Mouse (Mus musculus) bone marrow macrophage, adult 2 months (primary cell): Measurements from ENCODE around the gene Cd83. TPM values are rescaled to one million over a fixed set of nuclear protein-coding genes. Genes with fewer than 3 reads are reported as not detected.

Source experiments
- H3K27ac ChIP-seq: 2 replicates; pipeline ENCODE4 v1.5.1; 2012; ENCODE audit warnings: low read depth, low read length; ENCODE audit not compliant: insufficient read depth
- H3K4me1 ChIP-seq: 2 replicates; pipeline ENCODE4 v1.6.1; 2012; ENCODE audit warnings: low read length; ENCODE audit not compliant: control insufficient read depth, insufficient read depth
- H3K4me3 ChIP-seq: 2 replicates; pipeline ENCODE4 v1.5.1; 2012; ENCODE audit warnings: mild to moderate bottlenecking, low read length, moderate library complexity; ENCODE audit not compliant: insufficient read depth
- CTCF ChIP-seq: IDR thresholded peaks from 2 replicates; pipeline ENCODE4 v1.5.1; 2012; ENCODE audit warnings: low read depth, mild to moderate bottlenecking, low read length, moderate library complexity
- POLR2A ChIP-seq: IDR thresholded peaks from 2 replicates; pipeline ENCODE4 v1.6.1; 2012; ENCODE audit warnings: mild to moderate bottlenecking, low read depth, low read length, borderline replicate concordance
- polyA plus RNA-seq: library from polyadenylated mRNA; stranded (reverse); fragments of >200 nt; gene quantifications from 2 replicates; pipeline ENCODE4 v1.2.4, GENCODE M21; 2012; ENCODE audit not compliant: missing spikeins, insufficient read depth, insufficient read length

The Cd83 gene
- polyA plus RNA-seq, 1 experiment: 44.5 TPM

DNA sequence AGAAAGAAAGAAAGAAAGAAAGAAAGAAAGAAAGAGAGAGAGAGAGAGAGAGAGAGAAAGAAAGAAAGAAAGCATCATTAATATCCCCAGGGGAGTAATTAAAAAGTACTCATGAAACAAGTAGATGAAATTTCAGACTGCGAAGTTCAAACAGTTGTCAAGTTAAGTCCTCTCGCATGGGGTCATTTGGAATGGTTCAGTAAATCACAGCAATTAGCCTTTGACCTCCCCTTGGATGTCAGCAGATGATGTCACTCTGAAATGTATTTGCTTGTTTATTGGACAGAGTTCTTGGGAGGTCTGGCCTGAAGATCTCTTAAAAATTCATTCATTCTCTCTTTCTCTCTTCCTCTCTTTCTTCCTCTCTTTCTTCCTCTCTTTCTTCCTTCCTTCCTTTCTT, 2.7 kb downstream of the Cd83 start:
- TF ChIP-seq CTCF: no peak
- no peak for TF ChIP-seq POLR2A
- no peak overlapping the region for H3K27ac ChIP-seq
- no peak overlapping the region for H3K4me3 ChIP-seq
- H3K4me1 ChIP-seq: peaks cover 45% of the 10 kb centered on the region

DNA sequence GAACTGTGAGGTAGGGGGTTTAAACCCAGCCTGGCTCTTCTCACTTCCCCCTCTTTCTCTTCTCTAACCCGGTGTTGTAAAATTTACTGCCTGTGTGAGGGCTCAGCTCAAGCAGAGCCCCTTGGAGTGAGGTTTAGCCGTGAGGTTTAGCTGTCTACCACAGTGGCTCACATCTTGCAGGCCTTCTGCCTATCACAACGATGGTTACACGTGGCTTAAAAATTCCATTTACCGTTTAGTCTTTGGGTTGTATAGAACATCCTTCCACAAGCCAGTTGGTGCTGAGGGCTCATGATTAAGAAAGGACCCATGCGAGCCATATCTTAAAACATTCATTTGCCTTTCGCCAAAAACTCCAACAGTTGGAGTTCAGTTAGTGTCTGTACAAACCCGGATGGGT, 3.5 kb downstream of the Cd83 start:
- TF ChIP-seq CTCF: no peak
- no peak for TF ChIP-seq POLR2A
- peaks cover 45% of the 10 kb centered on the region for H3K4me1 ChIP-seq
- no peak overlapping the region for H3K4me3 ChIP-seq
- peak overlapping the region; percentile 77 for H3K27ac ChIP-seq

DNA sequence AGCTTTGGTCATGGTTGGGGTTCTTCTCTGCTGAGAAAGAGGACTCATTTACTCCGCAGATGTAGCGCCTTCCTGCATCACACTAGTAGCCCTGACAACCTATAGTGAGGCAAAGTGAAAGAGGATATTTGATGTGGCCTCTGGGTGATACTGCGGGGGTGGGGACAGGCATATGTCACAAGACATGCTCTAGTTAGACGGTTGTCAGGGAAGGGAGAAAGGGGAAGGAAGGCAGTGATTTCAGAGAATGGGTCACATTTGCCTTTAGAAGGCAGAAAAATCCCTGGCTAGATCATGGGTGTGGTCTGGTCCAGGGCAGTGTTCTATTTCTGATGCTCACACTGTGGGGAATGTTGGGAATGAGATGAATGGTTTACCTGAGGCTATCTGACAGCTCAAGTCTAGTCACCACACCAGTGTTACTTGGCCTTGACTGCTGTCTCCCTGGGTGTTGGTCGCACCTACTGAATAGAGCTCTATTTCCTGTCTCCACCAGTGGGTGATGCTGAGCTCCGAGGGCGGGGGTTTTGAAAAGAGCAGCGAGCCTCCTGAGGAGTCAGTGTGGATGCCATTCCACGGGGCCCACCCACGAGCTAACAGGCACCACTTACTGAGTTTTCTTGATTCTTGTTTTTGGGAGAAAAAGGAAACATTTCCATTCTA, 4.5 kb downstream of the Cd83 start:
- Histone ChIP-seq H3K27ac (peak overlapping the region; percentile 89), H3K4me3 (peak overlapping the region; percentile 9; the same call in 1 of the 2 replicates), H3K4me1 (peaks cover 45% of the 10 kb centered on the region)
- TF ChIP-seq POLR2A: no peak
- 0 out of 2 replicates have a peak, but pooled peaks have one; percentile 7 for TF ChIP-seq CTCF

DNA sequence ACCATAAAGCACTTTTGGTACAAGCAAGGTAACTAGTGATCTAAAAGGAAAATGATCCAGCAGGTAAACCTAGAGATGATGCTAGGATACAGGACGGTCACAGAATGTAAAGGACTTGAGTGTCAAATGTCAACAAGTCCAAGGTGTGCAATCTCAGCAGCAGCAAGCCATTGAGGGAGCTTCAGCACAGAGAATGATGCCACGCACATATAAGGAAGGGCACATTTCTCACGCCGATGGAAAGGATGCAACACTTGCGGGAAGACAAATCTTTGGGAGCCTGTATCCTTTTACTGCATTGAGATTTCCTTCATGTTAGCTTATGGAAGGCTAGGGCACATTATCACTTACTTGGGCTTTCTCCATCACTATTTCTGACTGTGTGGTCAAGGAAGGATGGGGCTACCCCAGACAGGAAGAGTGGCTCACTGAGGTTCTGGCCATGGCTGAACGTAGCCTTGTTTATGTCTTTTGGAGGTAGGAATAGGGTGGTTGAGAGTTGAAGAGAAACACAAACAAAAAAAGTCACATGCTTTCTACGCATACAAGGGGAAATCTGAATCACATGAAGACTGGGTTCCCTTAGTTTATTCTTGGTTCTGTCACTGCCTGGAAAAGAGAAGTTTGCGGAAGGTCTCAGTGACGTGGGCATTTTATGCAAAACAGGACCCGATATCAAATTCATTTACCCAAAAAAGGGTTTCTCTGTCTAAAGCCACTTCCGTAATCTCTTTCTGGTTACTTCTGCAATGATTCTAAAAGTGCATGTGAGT, 5.8 kb downstream of the Cd83 start:
- peaks cover 42% of the 10 kb centered on the region for H3K4me1 ChIP-seq
- no peak overlapping the region for H3K4me3 ChIP-seq
- TF ChIP-seq POLR2A (no peak), CTCF (no peak)
- peak overlapping the region; percentile 89 for H3K27ac ChIP-seq

GRCm38 (mm10) chr13:43795334-43795733, 10.8 kb downstream of the Cd83 start:
- peaks cover 11% of the 10 kb centered on the region for H3K4me1 ChIP-seq
- H3K4me3 ChIP-seq: no peak overlapping the region
- no peak overlapping the region for H3K27ac ChIP-seq
- TF ChIP-seq CTCF (no peak), POLR2A (no peak)

- H3K4me1 ChIP-seq: peaks cover 19% of the 10 kb centered on the region
- H3K4me3 ChIP-seq: no peak overlapping the region
- no peak for TF ChIP-seq POLR2A
- TF ChIP-seq CTCF: no peak
- H3K27ac ChIP-seq: no peak overlapping the region
Measured at GRCm38 (mm10) chr13:43798655-43799054, 14.1 kb downstream of the Cd83 start.

- no peak overlapping the region for H3K4me3 ChIP-seq
- no peak overlapping the region for H3K27ac ChIP-seq
- peaks cover 20% of the 10 kb centered on the region for H3K4me1 ChIP-seq
- TF ChIP-seq POLR2A (no peak), CTCF (no peak)
Measured at GRCm38 (mm10) chr13:43800136-43800535, 15.6 kb downstream of the Cd83 start.

DNA sequence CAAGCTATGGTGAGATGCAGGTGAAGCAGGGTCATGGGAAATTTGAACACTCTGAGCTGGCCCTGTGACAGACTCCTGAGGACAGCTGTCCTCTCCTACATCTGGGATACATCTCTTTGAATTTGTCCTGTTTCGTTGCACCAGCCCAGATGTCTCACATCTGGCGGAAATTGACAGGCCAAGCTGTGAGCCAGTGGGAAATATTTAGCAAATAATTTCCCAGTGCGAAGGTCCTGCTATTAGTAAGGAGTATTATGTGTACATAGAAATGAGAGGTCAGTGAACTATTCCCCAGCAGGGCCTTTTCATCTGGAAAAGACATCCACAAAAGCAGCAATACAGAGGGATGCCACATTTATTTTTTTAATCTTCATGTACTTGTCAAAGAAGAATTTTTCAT, 17.4 kb downstream of the Cd83 start:
- Histone ChIP-seq H3K4me1 (peaks cover 20% of the 10 kb centered on the region), H3K27ac (no peak overlapping the region), H3K4me3 (no peak overlapping the region)
- TF ChIP-seq CTCF (no peak), POLR2A (no peak)

DNA sequence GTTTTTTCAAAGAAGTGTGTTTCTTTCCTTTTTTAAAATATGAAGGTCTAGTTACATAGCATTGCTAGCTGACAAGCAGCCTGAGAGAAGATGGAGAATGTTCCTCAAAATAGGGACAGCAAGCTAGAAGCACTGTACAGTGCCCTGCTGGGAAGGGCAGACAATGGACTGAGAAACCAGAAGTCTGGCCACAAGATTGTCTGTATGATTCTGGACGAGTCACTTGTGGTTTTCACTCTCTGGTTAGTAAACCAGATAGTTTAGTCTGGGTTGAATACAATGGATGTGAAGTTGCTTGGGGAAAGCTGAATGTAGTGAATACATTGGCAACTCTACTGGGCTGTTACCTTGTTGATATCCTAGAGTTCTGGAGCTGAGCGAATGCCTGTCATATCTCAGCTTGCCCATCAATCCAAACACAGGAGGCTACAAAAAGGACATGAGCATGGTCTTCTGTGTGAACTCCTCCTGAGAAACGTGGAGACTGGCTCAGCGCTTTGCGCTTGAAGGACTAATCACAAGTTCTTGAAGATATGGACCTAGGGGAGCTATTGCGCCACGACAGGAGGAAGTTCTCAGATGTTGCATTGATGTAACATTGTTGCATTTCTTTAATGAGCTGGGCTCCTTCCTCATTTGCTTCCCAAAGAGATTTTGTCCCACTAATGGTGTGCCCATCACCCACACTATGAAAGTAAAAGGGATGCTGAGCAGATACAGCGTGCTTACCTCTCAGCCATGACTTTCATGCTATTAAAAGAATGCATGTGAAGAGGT, 18.0 kb downstream of the Cd83 start:
- H3K27ac ChIP-seq: peak overlapping the region; percentile 48
- peaks cover 20% of the 10 kb centered on the region for H3K4me1 ChIP-seq
- TF ChIP-seq CTCF: no peak
- TF ChIP-seq POLR2A: no peak
- no peak overlapping the region for H3K4me3 ChIP-seq
